Mouse (Mus musculus): ENCODE measurements around the gene Ric1.
A peak's percentile ranks its signal among the peaks of the same experiment; 100 is the strongest.

- TF ChIP-seq POLR2A (IDR thresholded peaks at IDR 0.05; ENCODE audit: low read depth, low read length) (no peak), CTCF (conservative IDR thresholded peaks at IDR 0.05; ENCODE audit: insufficient read depth, insufficient read length, low read depth, low read length) (peak; percentile 98)
Measured at GRCm38 (mm10) chr19:29501507-29501906, 20.6 kb upstream of the Ric1 start.
